Mouse (Mus musculus) lung, postnatal 0 days (tissue): ENCODE measurements at regions not wholly inside any gene's neighbourhood (a gene's known extent, or its start where the extent isn't known, plus 50 kb on each side); places are given as distances from the start of the nearest gene placed in this dataset.
A peak's percentile ranks its signal among the peaks of the same experiment; 100 is the strongest.

Source experiments
- ATAC-seq: fragments of 200-750 bp; cut with Nextera tagmentation; 2 replicates; pipeline ENCODE4 v1.8.0; 2017; ENCODE audit warnings: moderate library complexity
- DNase-seq: peaks from one replicate; pipeline ENCODE4 v3.0.0-alpha.2; 2016; ENCODE audit warnings: low spot score
- H3K27ac ChIP-seq: fragments of 300-500 bp; sonication (generic); 2 replicates; pipeline ENCODE4 v1.5.1; 2014; ENCODE audit warnings: antibody characterized with exemption, mild to moderate bottlenecking, low read length, mixed read lengths
- H3K27me3 ChIP-seq: fragments of 300-500 bp; sonication (generic); replicated peaks from 2 replicates; pipeline ENCODE4 v1.6.1; 2014; ENCODE audit warnings: low read length, mixed read lengths; ENCODE audit not compliant: insufficient read depth
- H3K36me3 ChIP-seq: fragments of 300-500 bp; sonication (generic); 2 replicates; pipeline ENCODE4 v1.6.1; 2014; ENCODE audit warnings: low read length, mixed read lengths; ENCODE audit not compliant: insufficient read depth
- H3K4me1 ChIP-seq: fragments of 300-500 bp; sonication (generic); 2 replicates; pipeline ENCODE4 v1.6.1; 2014; ENCODE audit warnings: antibody characterized with exemption, low read depth, low read length, mixed read lengths; ENCODE audit not compliant: insufficient read depth
- H3K4me2 ChIP-seq: fragments of 300-500 bp; sonication (generic); replicated peaks from 2 replicates; pipeline ENCODE4 v1.6.1; 2014; ENCODE audit warnings: low read depth, mild to moderate bottlenecking, low read length, moderate library complexity, mixed read lengths
- H3K4me3 ChIP-seq: fragments of 300-500 bp; sonication (generic); 2 replicates; pipeline ENCODE4 v1.5.1; 2014; ENCODE audit warnings: low read depth, low read length
- H3K9ac ChIP-seq: fragments of 300-500 bp; sonication (generic); replicated peaks from 2 replicates; pipeline ENCODE4 v1.6.1; 2014; ENCODE audit warnings: low read depth, mild to moderate bottlenecking
- H3K9me3 ChIP-seq: fragments of 300-500 bp; sonication (generic); 2 replicates; pipeline ENCODE4 v1.6.1; 2016; ENCODE audit warnings: low read length, mixed read lengths
- CTCF ChIP-seq: IDR thresholded peaks from 2 replicates; pipeline ENCODE4 v1.5.1; 2016; ENCODE audit warnings: antibody characterized with exemption, mild to moderate bottlenecking
- EP300 ChIP-seq: IDR thresholded peaks from 2 replicates; pipeline ENCODE4 v1.6.1; 2016; ENCODE audit warnings: antibody characterized with exemption, mild to moderate bottlenecking, control low read depth
- WGBS: fragments of 180-500 bp; shearing (Covaris S2); extraction: QIAGEN DNeasy Blood & Tissue Kit; methylation state at CpG from one replicate; pipeline ENCODE4 v1.1.7; 2014; 5-methylcytosine and 5-hydroxymethylcytosine counted together

GRCm38 (mm10) chr8:125341606-125342005, 228.0 kb downstream of the Sipa1l2 start:
- peak; percentile 63 for DNase-seq

GRCm38 (mm10) chr8:125338222-125338621, 231.4 kb downstream of the Sipa1l2 start:
- 0 out of 2 replicates have a peak, but pooled peaks have one; percentile 33 for ATAC-seq
- Histone ChIP-seq H3K4me2 (no peak overlapping the region), H3K9me3 (no peaks in the 10 kb centered on the region), H3K4me1 (peaks cover 16% of the 10 kb centered on the region), H3K9ac (no peak overlapping the region), H3K4me3 (no peak overlapping the region), H3K27ac (no peak overlapping the region), H3K36me3 (no peaks in the 10 kb centered on the region), H3K27me3 (no peaks in the 10 kb centered on the region)
- TF ChIP-seq EP300 (no peak), CTCF (peak; percentile 77)
- WGBS, result 36% methylated on average over 6 of the region's 6 CpGs
- peak; percentile 61 for DNase-seq

More at GRCm38 (mm10) chr8:125341606-125342005, 228.0 kb downstream of the Sipa1l2 start:
- 56% methylated on average over 4 of the region's 4 CpGs for WGBS
- Histone ChIP-seq H3K4me1 (peaks cover 16% of the 10 kb centered on the region), H3K9ac (no peak overlapping the region), H3K9me3 (no peaks in the 10 kb centered on the region), H3K36me3 (no peaks in the 10 kb centered on the region), H3K4me3 (no peak overlapping the region), H3K27me3 (no peaks in the 10 kb centered on the region), H3K4me2 (no peak overlapping the region), H3K27ac (no peak overlapping the region)
- TF ChIP-seq CTCF (peak; percentile 29), EP300 (no peak; the same call in 1 of the 2 replicates)
- ATAC-seq, result peak; percentile 36; the same call in 1 of the 2 replicates

GRCm38 (mm10) chr8:125337444-125338077, 232.0 kb downstream of the Sipa1l2 start:
- Histone ChIP-seq H3K27ac (no peak overlapping the region), H3K9ac (no peak overlapping the region), H3K4me2 (no peak overlapping the region), H3K9me3 (no peaks in the 10 kb centered on the region), H3K4me3 (no peak overlapping the region), H3K4me1 (peaks cover 11% of the 10 kb centered on the region), H3K36me3 (no peaks in the 10 kb centered on the region), H3K27me3 (no peaks in the 10 kb centered on the region)
- DNase-seq (no peak), ATAC-seq (no peak)
- TF ChIP-seq CTCF (no peak), EP300 (no peak)
- WGBS, result 22% methylated on average over 18 of the region's 18 CpGs

- no peaks in the 10 kb centered on the region for H3K9me3 ChIP-seq
- no peak overlapping the region for H3K4me3 ChIP-seq
- no peak overlapping the region for H3K4me2 ChIP-seq
- no peak overlapping the region for H3K9ac ChIP-seq
- WGBS, result 63% methylated on average over 3 of the region's 3 CpGs
- no peak for DNase-seq
- no peaks in the 10 kb centered on the region for H3K27me3 ChIP-seq
- no peak for ATAC-seq
- H3K36me3 ChIP-seq, result no peaks in the 10 kb centered on the region
- TF ChIP-seq CTCF, result no peak
- TF ChIP-seq EP300, result no peak
- peaks cover 9% of the 10 kb centered on the region; the same call in 1 of the 2 replicates for H3K4me1 ChIP-seq
- H3K27ac ChIP-seq, result no peak overlapping the region
Measured at GRCm38 (mm10) chr8:125336799-125337198, 232.8 kb downstream of the Sipa1l2 start.

- H3K27ac ChIP-seq, result no peak overlapping the region
- peaks cover 4% of the 10 kb centered on the region; the same call in 1 of the 2 replicates for H3K4me1 ChIP-seq
- no peak overlapping the region for H3K9ac ChIP-seq
- DNase-seq (no peak), ATAC-seq (no peak)
- H3K4me3 ChIP-seq, result no peak overlapping the region
- WGBS, result 73% methylated on average over 28 of the region's 28 CpGs
- no peaks in the 10 kb centered on the region for H3K27me3 ChIP-seq
- H3K9me3 ChIP-seq, result no peaks in the 10 kb centered on the region
- H3K4me2 ChIP-seq, result no peak overlapping the region
- no peaks in the 10 kb centered on the region for H3K36me3 ChIP-seq
- TF ChIP-seq CTCF (no peak), EP300 (no peak)
Measured at GRCm38 (mm10) chr8:125335575-125336370, 233.8 kb downstream of the Sipa1l2 start.

GRCm38 (mm10) chr8:125335171-125335570, 234.4 kb downstream of the Sipa1l2 start:
- TF ChIP-seq EP300 (no peak), CTCF (no peak)
- Histone ChIP-seq H3K9me3 (no peaks in the 10 kb centered on the region), H3K27ac (no peak overlapping the region), H3K36me3 (no peaks in the 10 kb centered on the region), H3K9ac (no peak overlapping the region), H3K4me2 (no peak overlapping the region), H3K27me3 (no peaks in the 10 kb centered on the region), H3K4me1 (peaks cover 4% of the 10 kb centered on the region; the same call in 1 of the 2 replicates), H3K4me3 (no peak overlapping the region)
- 53% methylated on average over 6 of the region's 6 CpGs for WGBS
- ATAC-seq, result no peak
- no peak for DNase-seq
